Mouse (Mus musculus) neutrophil, adult 59 days (primary cell): ENCODE data around the gene Fig4. TPM values are rescaled to one million over a fixed set of nuclear protein-coding genes. Genes with fewer than 3 reads are reported as not detected.

Source experiments
- total RNA-seq, 2 experiments: library from RNA; stranded (reverse); gene quantifications; 1 replicate in 1 of 2; 2 replicates in 1 of 2; pipeline ENCODE4 v1.2.4; 2023

The Fig4 gene
- 10 to 100 TPM; 15.2 to 15.4 TPM for total RNA-seq

GRCm38 (mm10) chr10:41302689-41303431 is at the start of gene Fig4:
Gene Fig4, minus strand, starts transcription at chr10:41303260.

GRCm38 (mm10) chr10:41303639-41304444 is 782 bp upstream of the Fig4 start, which contains the start of gene Ak9:
Gene Ak9, plus strand, starts transcription at chr10:41303980.

Other genes with a start within 250 kb of the Fig4 start
- not detected for gene Gpr6, start 231.0 kb downstream of the Fig4 start, total RNA-seq
- under 1 TPM in 1 of 2 experiments, not detected in 1; 0.07 TPM for gene Ak9, start 720 bp upstream of the Fig4 start, total RNA-seq
- gene Zbtb24, start 147.1 kb upstream of the Fig4 start, total RNA-seq = 10 to 100 TPM; 20.8 to 21.0 TPM
- 100 to 1,000 TPM; 258 to 270 TPM for gene Mical1, start 173.1 kb upstream of the Fig4 start, total RNA-seq
- 10 to 100 TPM; 14.2 to 17.8 TPM for gene Smpd2, start 187.1 kb upstream of the Fig4 start, total RNA-seq
- gene Ppil6, start 187.2 kb upstream of the Fig4 start, total RNA-seq = not detected
- gene Cd164, start 216.2 kb upstream of the Fig4 start, total RNA-seq = 100 to 1,000 TPM; 226 to 236 TPM